Mouse (Mus musculus): ENCODE measurements at regions not wholly inside any gene's neighbourhood (a gene's known extent, or its start where the extent isn't known, plus 50 kb on each side); places are given as distances from the start of the nearest gene placed in this dataset.

DNA sequence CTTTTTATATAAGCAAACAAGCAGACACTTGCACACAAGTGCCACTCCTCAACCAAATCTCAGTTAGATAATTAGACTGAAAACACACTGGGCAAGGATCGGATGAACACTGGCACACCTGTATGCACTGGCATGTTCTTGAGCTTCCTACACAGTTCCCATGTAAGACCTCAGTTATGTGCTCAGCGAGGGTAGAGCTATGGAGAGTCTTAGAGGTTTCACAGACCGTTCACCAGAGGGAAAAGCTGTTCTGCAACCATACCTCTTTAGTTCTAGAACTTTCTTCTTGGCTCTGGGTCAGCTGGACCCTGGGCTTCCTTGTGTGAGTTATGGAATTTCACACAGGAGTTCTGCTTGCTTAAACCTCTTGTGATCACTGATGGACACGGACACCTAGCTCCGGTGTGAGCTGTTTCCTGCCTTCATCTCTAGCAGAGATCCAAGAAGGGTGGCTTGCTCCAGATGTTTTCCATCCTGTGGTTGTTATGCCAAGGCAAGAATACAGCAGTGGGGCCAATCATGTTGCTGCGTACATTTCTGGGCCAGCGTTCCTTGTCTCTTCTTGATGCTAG is 88.8 kb downstream of the Aldh8a1 start:
- no peak for DNase-seq
- no peak for TF ChIP-seq POLR2A (IDR thresholded peaks at IDR 0.05; ENCODE audit: control insufficient read depth, extremely low read depth, insufficient read depth, low read length, poor library complexity)
- no peak for TF ChIP-seq CTCF (IDR thresholded peaks at IDR 0.05; ENCODE audit: borderline replicate concordance, control insufficient read depth, extremely low read depth, insufficient read depth, low read length, poor library complexity)
- Histone ChIP-seq H3K4me3 (ENCODE audit: control insufficient read depth, insufficient read depth, low read length) (no peak overlapping the region), H3K4me1 (replicated peaks; ENCODE audit: control insufficient read depth, insufficient read depth, low read length) (peaks cover 26% of the 10 kb centered on the region), H3K27ac (ENCODE audit: control insufficient read depth, insufficient read depth, low read length) (no peak overlapping the region), H3K36me3 (ENCODE audit: control insufficient read depth, insufficient read depth, low read length) (no peaks in the 10 kb centered on the region), H3K27me3 (ENCODE audit: control insufficient read depth, insufficient read depth, low read length) (no peaks in the 10 kb centered on the region)
- WGBS, result 73% methylated on average over 7 of the region's 7 CpGs

DNA sequence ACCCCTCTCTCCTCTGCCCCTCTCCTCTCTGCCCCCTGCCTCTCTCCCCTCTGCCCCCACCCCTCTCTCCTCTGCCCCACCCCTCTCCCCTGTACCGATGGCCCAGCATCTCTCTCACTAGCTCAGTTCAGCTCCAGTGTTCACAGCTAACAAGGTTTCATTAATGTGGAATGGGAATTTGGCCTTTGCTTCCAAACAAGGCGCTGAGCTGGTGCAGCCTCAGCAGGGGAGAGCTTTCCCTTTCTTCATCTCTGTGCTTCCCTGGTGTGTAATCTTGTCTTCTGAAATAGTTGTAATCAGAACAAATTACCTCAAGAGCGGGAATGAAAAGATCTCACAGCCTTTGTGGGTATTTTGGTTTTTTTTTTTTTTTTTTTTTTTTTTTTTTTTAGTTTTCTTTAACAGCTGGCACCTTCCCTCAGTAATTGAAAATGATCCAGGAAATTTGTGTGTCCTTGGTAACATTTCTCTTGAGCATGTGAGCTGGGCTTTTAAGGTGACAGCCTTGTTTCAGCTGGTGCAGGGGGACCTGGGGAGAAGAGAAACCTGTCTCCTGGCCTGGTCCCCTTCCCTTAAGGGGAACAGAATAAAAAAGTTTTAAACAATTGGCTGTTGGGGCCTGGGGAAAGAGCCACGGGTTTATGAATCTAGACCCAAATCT is 90.5 kb downstream of the Aldh8a1 start:
- DNase-seq, result no peak

DNA sequence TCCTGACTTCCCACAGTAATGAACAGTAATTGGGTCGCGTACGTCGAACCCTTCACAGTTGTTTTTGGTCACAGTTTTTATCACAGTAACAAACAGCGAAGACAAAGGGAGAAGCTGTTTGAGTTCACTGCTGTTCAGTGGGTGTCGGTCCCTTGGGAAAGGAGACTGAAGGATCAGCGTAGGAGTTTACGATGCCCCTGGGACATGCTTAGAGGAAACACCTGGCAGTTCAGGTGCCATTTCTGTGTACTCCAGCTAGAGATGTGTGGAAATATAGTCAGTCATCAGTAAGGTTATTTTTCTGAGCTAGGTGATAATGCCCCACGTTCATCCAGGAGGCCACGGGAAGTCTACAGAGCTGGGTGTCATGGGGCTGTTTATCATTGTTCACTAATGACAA is 91.3 kb downstream of the Aldh8a1 start:
- WGBS, result 89% methylated on average over 10 of the region's 10 CpGs

More for the DNA sequence above, 90.5 kb downstream of the Aldh8a1 start:
- H3K27me3 ChIP-seq (ENCODE audit: control insufficient read depth, insufficient read depth, low read length), result no peaks in the 10 kb centered on the region
- no peak overlapping the region for H3K4me3 ChIP-seq (ENCODE audit: control insufficient read depth, insufficient read depth, low read length)
- H3K27ac ChIP-seq (ENCODE audit: control insufficient read depth, insufficient read depth, low read length), result no peak overlapping the region
- no peak for TF ChIP-seq POLR2A (IDR thresholded peaks at IDR 0.05; ENCODE audit: control insufficient read depth, extremely low read depth, insufficient read depth, low read length, poor library complexity)
- TF ChIP-seq CTCF (IDR thresholded peaks at IDR 0.05; ENCODE audit: borderline replicate concordance, control insufficient read depth, extremely low read depth, insufficient read depth, low read length, poor library complexity), result no peak
- H3K36me3 ChIP-seq (ENCODE audit: control insufficient read depth, insufficient read depth, low read length), result no peaks in the 10 kb centered on the region
- H3K4me1 ChIP-seq (replicated peaks; ENCODE audit: control insufficient read depth, insufficient read depth, low read length), result peaks cover 27% of the 10 kb centered on the region
- WGBS, result 54% methylated on average over 4 of the region's 4 CpGs

DNA sequence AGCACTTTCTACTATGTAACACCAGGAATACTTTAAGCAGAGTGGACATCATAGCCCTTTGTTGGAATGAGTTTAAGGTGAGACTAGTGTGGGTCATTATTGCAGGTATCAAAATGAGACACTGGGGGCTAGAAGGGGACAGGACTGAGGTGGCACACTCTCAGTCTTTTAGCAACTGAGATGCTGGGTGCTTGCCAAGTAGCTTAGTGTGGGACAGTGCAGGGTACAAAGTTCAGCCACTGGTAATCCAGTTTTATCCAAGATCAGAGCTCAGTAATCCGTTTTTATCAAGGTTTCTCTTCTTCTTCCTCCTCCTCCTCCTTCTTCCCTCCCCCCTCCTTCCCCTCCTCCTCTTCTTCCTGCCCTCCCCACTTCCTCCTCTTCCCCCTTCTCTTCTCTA is 92.9 kb downstream of the Aldh8a1 start:
- Histone ChIP-seq H3K4me1 (replicated peaks; ENCODE audit: control insufficient read depth, insufficient read depth, low read length) (peaks cover 27% of the 10 kb centered on the region), H3K27ac (ENCODE audit: control insufficient read depth, insufficient read depth, low read length) (peak overlapping the region; percentile 81), H3K4me3 (ENCODE audit: control insufficient read depth, insufficient read depth, low read length) (no peak overlapping the region), H3K27me3 (ENCODE audit: control insufficient read depth, insufficient read depth, low read length) (no peaks in the 10 kb centered on the region), H3K36me3 (ENCODE audit: control insufficient read depth, insufficient read depth, low read length) (no peaks in the 10 kb centered on the region)
- DNase-seq, result peak; percentile 19
- TF ChIP-seq CTCF (IDR thresholded peaks at IDR 0.05; ENCODE audit: borderline replicate concordance, control insufficient read depth, extremely low read depth, insufficient read depth, low read length, poor library complexity) (no peak), POLR2A (IDR thresholded peaks at IDR 0.05; ENCODE audit: control insufficient read depth, extremely low read depth, insufficient read depth, low read length, poor library complexity) (no peak)
- 7% methylated on average over 1 of the region's 1 CpGs for WGBS

More for the DNA sequence above, 91.3 kb downstream of the Aldh8a1 start:
- no peaks in the 10 kb centered on the region for H3K27me3 ChIP-seq (ENCODE audit: control insufficient read depth, insufficient read depth, low read length)
- H3K4me1 ChIP-seq (replicated peaks; ENCODE audit: control insufficient read depth, insufficient read depth, low read length), result peaks cover 27% of the 10 kb centered on the region
- H3K4me3 ChIP-seq (ENCODE audit: control insufficient read depth, insufficient read depth, low read length), result no peak overlapping the region
- TF ChIP-seq CTCF (IDR thresholded peaks at IDR 0.05; ENCODE audit: borderline replicate concordance, control insufficient read depth, extremely low read depth, insufficient read depth, low read length, poor library complexity) (no peak), POLR2A (IDR thresholded peaks at IDR 0.05; ENCODE audit: control insufficient read depth, extremely low read depth, insufficient read depth, low read length, poor library complexity) (no peak)
- DNase-seq, result no peak
- peak overlapping the region; percentile 8; the same call in 1 of the 2 replicates for H3K27ac ChIP-seq (ENCODE audit: control insufficient read depth, insufficient read depth, low read length)
- H3K36me3 ChIP-seq (ENCODE audit: control insufficient read depth, insufficient read depth, low read length), result no peaks in the 10 kb centered on the region

DNA sequence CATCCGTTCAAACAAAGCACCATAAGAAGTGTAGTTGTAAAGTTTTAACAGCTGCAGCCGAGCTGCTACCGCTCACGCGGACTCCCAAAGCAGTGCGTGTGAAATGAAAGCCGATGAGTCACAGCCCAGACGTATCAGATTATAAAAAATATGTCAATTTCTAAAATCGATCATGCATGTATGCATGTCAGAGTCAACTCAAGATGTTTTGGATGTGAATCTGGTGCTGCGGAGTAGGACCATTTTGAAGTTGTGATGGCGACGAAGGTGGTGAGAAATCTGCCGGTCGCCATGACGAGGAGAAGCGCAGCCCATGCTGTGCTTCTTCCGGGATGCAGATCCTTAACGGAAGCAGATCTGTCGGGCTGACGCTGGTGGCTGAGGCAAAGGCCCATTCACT is 93.5 kb downstream of the Aldh8a1 start:
- TF ChIP-seq POLR2A (IDR thresholded peaks at IDR 0.05; ENCODE audit: control insufficient read depth, extremely low read depth, insufficient read depth, low read length, poor library complexity) (0 out of 2 replicates have a peak, but pooled peaks have one; percentile 18), CTCF (IDR thresholded peaks at IDR 0.05; ENCODE audit: borderline replicate concordance, control insufficient read depth, extremely low read depth, insufficient read depth, low read length, poor library complexity) (no peak)
- Histone ChIP-seq H3K27me3 (ENCODE audit: control insufficient read depth, insufficient read depth, low read length) (no peaks in the 10 kb centered on the region), H3K36me3 (ENCODE audit: control insufficient read depth, insufficient read depth, low read length) (no peaks in the 10 kb centered on the region), H3K27ac (ENCODE audit: control insufficient read depth, insufficient read depth, low read length) (peak overlapping the region; percentile 74), H3K4me1 (replicated peaks; ENCODE audit: control insufficient read depth, insufficient read depth, low read length) (peaks cover 25% of the 10 kb centered on the region), H3K4me3 (ENCODE audit: control insufficient read depth, insufficient read depth, low read length) (no peak overlapping the region)
- no peak for DNase-seq
- 75% methylated on average over 20 of the region's 20 CpGs for WGBS

DNA sequence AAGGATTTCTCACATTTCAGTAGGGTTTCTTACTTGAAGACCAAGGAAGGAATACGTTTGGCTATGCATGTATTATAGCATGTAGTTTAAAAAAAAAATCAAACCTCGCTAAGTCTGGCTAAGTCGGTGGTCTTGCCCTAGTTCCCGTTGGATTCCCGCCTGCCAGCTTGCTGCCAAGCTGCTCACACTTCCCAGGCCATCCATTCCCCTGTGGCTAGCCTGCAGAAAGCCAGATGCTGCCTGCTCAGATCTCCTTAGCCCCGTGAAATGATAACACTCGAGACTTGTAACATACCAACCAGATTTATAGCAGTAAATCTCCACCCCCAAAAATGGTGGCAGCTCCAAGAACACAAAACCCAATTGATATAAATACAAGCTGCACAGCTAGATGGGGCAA is 97.2 kb downstream of the Aldh8a1 start:
- H3K27me3 ChIP-seq (ENCODE audit: control insufficient read depth, insufficient read depth, low read length), result no peaks in the 10 kb centered on the region
- 95% methylated on average over 7 of the region's 7 CpGs for WGBS

More for the DNA sequence above, 97.2 kb downstream of the Aldh8a1 start:
- Histone ChIP-seq H3K36me3 (ENCODE audit: control insufficient read depth, insufficient read depth, low read length) (no peaks in the 10 kb centered on the region), H3K4me3 (ENCODE audit: control insufficient read depth, insufficient read depth, low read length) (no peak overlapping the region), H3K4me1 (replicated peaks; ENCODE audit: control insufficient read depth, insufficient read depth, low read length) (peaks cover 11% of the 10 kb centered on the region), H3K27ac (ENCODE audit: control insufficient read depth, insufficient read depth, low read length) (no peak overlapping the region)
- TF ChIP-seq POLR2A (IDR thresholded peaks at IDR 0.05; ENCODE audit: control insufficient read depth, extremely low read depth, insufficient read depth, low read length, poor library complexity) (no peak), CTCF (IDR thresholded peaks at IDR 0.05; ENCODE audit: borderline replicate concordance, control insufficient read depth, extremely low read depth, insufficient read depth, low read length, poor library complexity) (no peak)
- no peak for DNase-seq
